Mouse (Mus musculus) stomach, postnatal 0 days (tissue): ENCODE results near the gene Rasgrp2. TPM values are rescaled to one million over a fixed set of nuclear protein-coding genes. Genes with fewer than 3 reads are reported as not detected.

ENCODE experiments used
- ATAC-seq: fragments of 200-750 bp; cut with Nextera tagmentation; 2 replicates; pipeline ENCODE4 v1.8.0; 2017; ENCODE audit not compliant: low FRiP score, low TSS enrichment
- DNase-seq: peaks from one replicate; pipeline ENCODE4 v3.0.0-alpha.2; 2016; ENCODE audit warnings: low spot score
- H3K27ac ChIP-seq: fragments of 300-500 bp; sonication (generic); replicated peaks from 2 replicates; pipeline ENCODE4 v1.5.1; 2014; ENCODE audit warnings: mild to moderate bottlenecking, control low read depth
- H3K27me3 ChIP-seq: fragments of 300-500 bp; sonication (generic); 2 replicates; pipeline ENCODE4 v1.6.1; 2014; ENCODE audit warnings: low read length; ENCODE audit not compliant: control insufficient read depth, insufficient read depth
- H3K36me3 ChIP-seq: fragments of 300-500 bp; sonication (generic); 2 replicates; pipeline ENCODE4 v1.6.1; 2014; ENCODE audit warnings: low read length, mixed read lengths; ENCODE audit not compliant: control insufficient read depth, insufficient read depth
- H3K4me1 ChIP-seq: fragments of 300-500 bp; sonication (generic); replicated peaks from 2 replicates; pipeline ENCODE4 v1.6.1; 2014; ENCODE audit warnings: antibody characterized with exemption; ENCODE audit not compliant: control insufficient read depth, insufficient read depth
- H3K4me2 ChIP-seq: fragments of 300-500 bp; sonication (generic); replicated peaks from 2 replicates; pipeline ENCODE4 v1.6.1; 2014; ENCODE audit warnings: low read depth, mild to moderate bottlenecking, control low read depth, moderate library complexity
- H3K4me3 ChIP-seq: fragments of 300-500 bp; sonication (generic); 2 replicates; pipeline ENCODE4 v1.5.1; 2014; ENCODE audit warnings: low read depth, low read length, control low read depth
- H3K9ac ChIP-seq: fragments of 300-500 bp; sonication (generic); 2 replicates; pipeline ENCODE4 v1.6.1; 2014; ENCODE audit warnings: mild to moderate bottlenecking, low read length, control low read depth, mixed read lengths
- H3K9me3 ChIP-seq: fragments of 300-500 bp; sonication (generic); 2 replicates; pipeline ENCODE4 v1.6.1; 2016; ENCODE audit warnings: low read length; ENCODE audit not compliant: control insufficient read depth
- CTCF ChIP-seq: IDR thresholded peaks from 2 replicates; pipeline ENCODE4 v1.5.1; 2016; ENCODE audit warnings: antibody characterized with exemption, low read depth, mild to moderate bottlenecking, moderate library complexity
- EP300 ChIP-seq: optimal IDR thresholded peaks from 2 replicates; pipeline ENCODE3; 2016; ENCODE audit warnings: antibody characterized with exemption
- WGBS: fragments of 180-500 bp; shearing (Covaris S2); extraction: QIAGEN DNeasy Blood & Tissue Kit; methylation state at CpG from one replicate; pipeline ENCODE4 v1.1.7; 2014; 5-methylcytosine and 5-hydroxymethylcytosine counted together
- polyA plus RNA-seq: library from polyadenylated mRNA; unstranded; fragments of >200 nt; fragmentation: Nextera tagmentation; extraction: Ambion mirVana; gene quantifications from 2 replicates; pipeline ENCODE4 v1.2.1, GENCODE M21; 2015

Gene Rasgrp2
- 53.4 and 57.3 TPM in 2 replicates for polyA plus RNA-seq

GRCm38 (mm10) chr19:6399285-6400095, at the start of gene Rasgrp2:
TSS of gene Rasgrp2 (plus strand) at chr19:6399340.
- no peaks in the 10 kb centered on the region for H3K27me3 ChIP-seq
- no peak for TF ChIP-seq CTCF
- TF ChIP-seq EP300: no peak
- no peaks in the 10 kb centered on the region for H3K36me3 ChIP-seq
- peak; percentile 57 for DNase-seq
- H3K27ac ChIP-seq: peak within 1 kb of the TSS; percentile 81
- WGBS: 0% methylated on average over 39 of the region's 87 CpGs
- no peaks in the 10 kb centered on the region for H3K4me1 ChIP-seq
- H3K4me3 ChIP-seq: peak within 1 kb of the TSS; percentile 62
- H3K9me3 ChIP-seq: no peaks in the 10 kb centered on the region
- H3K9ac ChIP-seq: peak within 1 kb of the TSS; percentile 64
- peak within 1 kb of the TSS; percentile 99 for H3K4me2 ChIP-seq
- ATAC-seq: 0 out of 2 replicates have a peak, but pooled peaks have one; percentile 6

- Histone ChIP-seq H3K4me1 (no peaks in the 10 kb centered on the region), H3K9ac (no peak overlapping the region), H3K4me3 (no peak overlapping the region), H3K9me3 (no peaks in the 10 kb centered on the region), H3K36me3 (0 out of 2 replicates have a peak, but pooled peaks cover 5% of the 10 kb centered on the region), H3K4me2 (no peak overlapping the region), H3K27me3 (no peaks in the 10 kb centered on the region), H3K27ac (no peak overlapping the region)
- TF ChIP-seq CTCF (no peak), EP300 (no peak)
- 53% methylated on average over 14 of the region's 14 CpGs for WGBS
- DNase-seq (peak; percentile 15), ATAC-seq (no peak)
These were observed 47.6 kb upstream of the Rasgrp2 start for GRCm38 (mm10) chr19:6351431-6352106.

- DNase-seq: no peak
- WGBS: 88% methylated on average over 2 of the region's 2 CpGs
- Histone ChIP-seq H3K9ac (no peak overlapping the region), H3K4me1 (no peaks in the 10 kb centered on the region), H3K4me2 (no peak overlapping the region), H3K4me3 (no peak overlapping the region), H3K36me3 (0 out of 2 replicates have a peak, but pooled peaks cover 3% of the 10 kb centered on the region), H3K27ac (no peak overlapping the region), H3K27me3 (no peaks in the 10 kb centered on the region), H3K9me3 (no peaks in the 10 kb centered on the region)
- TF ChIP-seq EP300: no peak
- TF ChIP-seq CTCF: no peak
- ATAC-seq: no peak
These were observed 47.0 kb upstream of the Rasgrp2 start for GRCm38 (mm10) chr19:6352107-6352505.

- TF ChIP-seq EP300 (no peak), CTCF (no peak)
- H3K9ac ChIP-seq: no peak overlapping the region
- no peak overlapping the region for H3K27ac ChIP-seq
- H3K4me2 ChIP-seq: no peak overlapping the region
- no peak overlapping the region for H3K4me3 ChIP-seq
- DNase-seq (no peak), ATAC-seq (no peak)
- no peaks in the 10 kb centered on the region for H3K27me3 ChIP-seq
- 0 out of 2 replicates have a peak, but pooled peaks cover 2% of the 10 kb centered on the region for H3K36me3 ChIP-seq
- 87% methylated on average over 7 of the region's 7 CpGs for WGBS
- H3K4me1 ChIP-seq: no peaks in the 10 kb centered on the region
- no peaks in the 10 kb centered on the region for H3K9me3 ChIP-seq
These were observed 45.1 kb upstream of the Rasgrp2 start for GRCm38 (mm10) chr19:6354030-6354429.

- Histone ChIP-seq H3K4me2 (no peak overlapping the region), H3K27ac (no peak overlapping the region), H3K4me1 (0 out of 2 replicates have a peak, but pooled peaks cover 3% of the 10 kb centered on the region), H3K9me3 (no peaks in the 10 kb centered on the region), H3K4me3 (no peak overlapping the region), H3K9ac (no peak overlapping the region), H3K27me3 (no peaks in the 10 kb centered on the region), H3K36me3 (peaks cover 6% of the 10 kb centered on the region; the same call in 1 of the 2 replicates)
- WGBS: 98% methylated on average over 3 of the region's 3 CpGs
- DNase-seq: no peak
- TF ChIP-seq EP300 (no peak), CTCF (no peak)
- no peak for ATAC-seq
These were observed 37.8 kb upstream of the Rasgrp2 start for GRCm38 (mm10) chr19:6361291-6361690.
